Mouse (Mus musculus) left cerebral cortex, postnatal 36 days (tissue): ENCODE results near the gene Rbm15. TPM values are rescaled to one million over a fixed set of nuclear protein-coding genes. Genes with fewer than 3 reads are reported as not detected.

Source experiments
- total RNA-seq, 2 experiments: library from RNA; stranded (reverse); gene quantifications; 2 replicates each; pipeline ENCODE4 v1.2.3; 2021

Rbm15 gene
- total RNA-seq, 2 experiments from 2014 or later = 24.2 to 30.0 TPM

Other genes starting within 250 kb of the Rbm15 start
- gene Kcna2, start 232.5 kb downstream of the Rbm15 start, total RNA-seq = 100 to 1,000 TPM; 148 to 155 TPM
- under 1 TPM in 1 of 2 experiments, not detected in 1; 0.20 TPM for gene Kcna10, start 150.6 kb downstream of the Rbm15 start, total RNA-seq
- gene Cym, start 111.9 kb downstream of the Rbm15 start, total RNA-seq = not detected
- not detected for gene A630076J17Rik, start 103.1 kb downstream of the Rbm15 start, total RNA-seq
- gene Prok1, start 94.0 kb downstream of the Rbm15 start, total RNA-seq = not detected
- 10 to 100 TPM; 64.6 to 66.8 TPM for gene Lamtor5, start 54.8 kb downstream of the Rbm15 start, total RNA-seq
- gene Slc16a4, start 42.4 kb downstream of the Rbm15 start, total RNA-seq = 1 to 10 TPM; 1.7 to 2.4 TPM
- 10 to 100 TPM; 65.5 to 73.0 TPM for gene Kcnc4, start 125.9 kb upstream of the Rbm15 start, total RNA-seq
- gene Slc6a17, start 184.3 kb upstream of the Rbm15 start, total RNA-seq = 100 to 1,000 TPM; 377 to 415 TPM
- gene Ubl4b, start 221.4 kb upstream of the Rbm15 start, total RNA-seq = not detected